Mouse (Mus musculus) CH12.LX (cell line): ENCODE results near the gene Kiss1r. TPM values are rescaled to one million over a fixed set of nuclear protein-coding genes. Genes with fewer than 3 reads are reported as not detected.

Experiments used
- DNase-seq: peaks from one replicate; pipeline ENCODE4 v3.0.0-alpha.2; 2013; ENCODE audit errors: extremely low read depth
- H3K27ac ChIP-seq: 2 replicates; pipeline ENCODE4 v1.5.1; 2012; ENCODE audit warnings: low read depth, mild to moderate bottlenecking, control low read depth, moderate library complexity; ENCODE audit not compliant: insufficient read depth
- H3K27me3 ChIP-seq: replicated peaks from 2 replicates; pipeline ENCODE3; 2012; ENCODE audit warnings: inconsistent platforms
- H3K36me3 ChIP-seq, 2 experiments: replicated peaks in 1 of 2; 2 replicates each; pipeline versions ENCODE3 to v1.6.1; 2012; ENCODE audit warnings: inconsistent platforms in 1 of 2, low read length in 1 of 2, mild to moderate bottlenecking in 1 of 2, mixed read lengths in 1 of 2, moderate library complexity in 1 of 2; ENCODE audit not compliant: control insufficient read depth in 1 of 2, insufficient read depth in 1 of 2
- H3K4me1 ChIP-seq, 2 experiments: 2 replicates each; pipeline ENCODE4 v1.6.1; 2012; ENCODE audit warnings: inconsistent platforms in 1 of 2, moderate library complexity in 1 of 2; ENCODE audit not compliant: insufficient read depth in 2 of 2, control insufficient read depth in 1 of 2
- H3K4me2 ChIP-seq: 2 replicates; pipeline ENCODE4 v1.6.1; 2012; ENCODE audit warnings: low read depth, mild to moderate bottlenecking, control low read depth; ENCODE audit not compliant: poor library complexity, insufficient read depth, severe bottlenecking
- H3K4me3 ChIP-seq, 3 experiments: fragments of 150-350 bp in 1 of 3; sonication (generic) in 1 of 3; replicated peaks in 1 of 3; 2 replicates each; pipeline versions ENCODE3 to v1.5.1; 2011 to 2012; ENCODE audit warnings: low read depth in 2 of 3, low read length in 2 of 3, mild to moderate bottlenecking in 2 of 3, moderate library complexity in 2 of 3, control low read depth in 1 of 3, improper control_type of control experiment in 1 of 3, inconsistent platforms in 1 of 3, mixed read lengths in 1 of 3; ENCODE audit not compliant: poor library complexity in 1 of 3
- H3K79me2 ChIP-seq: replicated peaks from 2 replicates; pipeline ENCODE4 v1.6.1; 2012; ENCODE audit warnings: mild to moderate bottlenecking, moderate library complexity; ENCODE audit not compliant: control insufficient read depth, poor library complexity, insufficient read depth, severe bottlenecking; ENCODE audit errors: extremely low read depth
- H3K9ac ChIP-seq: 2 replicates; pipeline ENCODE4 v1.6.1; 2012; ENCODE audit warnings: low read depth, mild to moderate bottlenecking, control low read depth, moderate library complexity; ENCODE audit not compliant: insufficient read depth
- H3K9me3 ChIP-seq: replicated peaks from 2 replicates; pipeline ENCODE3; 2012; ENCODE audit warnings: low read length, inconsistent platforms, mixed read lengths
- CHD2 ChIP-seq: IDR thresholded peaks from 2 replicates; pipeline ENCODE4 v1.6.1; 2011; ENCODE audit warnings: low read length, improper control_type of control experiment
- CTCF ChIP-seq, 2 experiments: IDR thresholded peaks in 1 of 2; conservative IDR thresholded peaks in 1 of 2; 2 replicates each; pipeline ENCODE4 v1.5.1; 2011 to 2012; ENCODE audit warnings: low read depth in 2 of 2, low read length in 2 of 2, improper control_type of control experiment in 1 of 2, inconsistent platforms in 1 of 2, mild to moderate bottlenecking in 1 of 2, moderate library complexity in 1 of 2
- E2F4 ChIP-seq: IDR thresholded peaks from 2 replicates; pipeline ENCODE4 v1.6.1; 2011; ENCODE audit warnings: low read depth, low read length, improper control_type of control experiment; ENCODE audit not compliant: insufficient replicate concordance
- ELF1 ChIP-seq: IDR thresholded peaks from 2 replicates; pipeline ENCODE4 v1.6.1; 2014; ENCODE audit warnings: low read depth, mild to moderate bottlenecking, inconsistent platforms, low read length, improper control_type of control experiment
- EP300 ChIP-seq: IDR thresholded peaks from 2 replicates; pipeline ENCODE4 v1.6.1; 2011; ENCODE audit warnings: low read length, improper control_type of control experiment
- ETS1 ChIP-seq: conservative IDR thresholded peaks from 2 replicates; pipeline ENCODE4 v1.6.1; 2012; ENCODE audit warnings: low read depth, mild to moderate bottlenecking, inconsistent platforms, low read length, improper control_type of control experiment, moderate library complexity
- GABPA ChIP-seq: IDR thresholded peaks from 2 replicates; pipeline ENCODE4 v1.6.1; 2012; ENCODE audit warnings: low read depth, low read length, improper control_type of control experiment, inconsistent platforms; ENCODE audit not compliant: insufficient replicate concordance
- IRF4 ChIP-seq: IDR thresholded peaks from 2 replicates; pipeline ENCODE4 v1.6.1; 2014; ENCODE audit warnings: low read depth, mild to moderate bottlenecking, inconsistent platforms, low read length, improper control_type of control experiment
- JUN ChIP-seq: IDR thresholded peaks from 2 replicates; pipeline ENCODE4 v1.6.1; 2011; ENCODE audit warnings: low read depth, mild to moderate bottlenecking, low read length, improper control_type of control experiment, moderate library complexity; ENCODE audit not compliant: insufficient read depth
- MAFK ChIP-seq: IDR thresholded peaks from 2 replicates; pipeline ENCODE4 v1.6.1; 2011; ENCODE audit warnings: low read length, improper control_type of control experiment; ENCODE audit not compliant: insufficient replicate concordance
- MAX ChIP-seq: IDR thresholded peaks from 2 replicates; pipeline ENCODE4 v1.6.1; 2011; ENCODE audit warnings: low read length, improper control_type of control experiment
- MAZ ChIP-seq: IDR thresholded peaks from 2 replicates; pipeline ENCODE4 v1.6.1; 2012; ENCODE audit warnings: low read depth, mild to moderate bottlenecking, inconsistent platforms, low read length, improper control_type of control experiment, moderate library complexity
- MEF2A ChIP-seq: IDR thresholded peaks from 2 replicates; pipeline ENCODE4 v1.6.1; 2014; ENCODE audit warnings: low read depth, mild to moderate bottlenecking, inconsistent platforms, low read length, improper control_type of control experiment, borderline replicate concordance
- MYC ChIP-seq: IDR thresholded peaks from 2 replicates; pipeline ENCODE4 v1.6.1; 2011; ENCODE audit warnings: low read depth, mild to moderate bottlenecking, improper control_type of control experiment, low read length
- PAX5 ChIP-seq: IDR thresholded peaks from 2 replicates; pipeline ENCODE4 v1.6.1; 2012; ENCODE audit warnings: low read length, inconsistent platforms, mixed read lengths
- POLR2AphosphoS2 ChIP-seq: IDR thresholded peaks from 2 replicates; pipeline ENCODE4 v1.6.1; 2011; ENCODE audit warnings: low read depth, low read length, improper control_type of control experiment
- RCOR1 ChIP-seq: conservative IDR thresholded peaks from 2 replicates; pipeline ENCODE4 v1.6.1; 2012; ENCODE audit warnings: low read depth, mild to moderate bottlenecking, inconsistent platforms, low read length, improper control_type of control experiment
- SIN3A ChIP-seq: IDR thresholded peaks from 2 replicates; pipeline ENCODE4 v1.6.1; 2012; ENCODE audit warnings: low read length, improper control_type of control experiment, inconsistent platforms
- SMC3 ChIP-seq: IDR thresholded peaks from 2 replicates; pipeline ENCODE4 v1.6.1; 2011; ENCODE audit warnings: low read depth, low read length, improper control_type of control experiment
- TCF12 ChIP-seq: IDR thresholded peaks from 2 replicates; pipeline ENCODE4 v1.6.1; 2014; ENCODE audit warnings: low read depth, mild to moderate bottlenecking, inconsistent platforms, low read length, improper control_type of control experiment
- USF1 ChIP-seq: IDR thresholded peaks from 2 replicates; pipeline ENCODE4 v1.6.1; 2014; ENCODE audit warnings: low read depth, mild to moderate bottlenecking, inconsistent platforms, low read length, improper control_type of control experiment
- USF2 ChIP-seq: conservative IDR thresholded peaks from 2 replicates; pipeline ENCODE4 v1.6.1; 2011; ENCODE audit warnings: low read depth, low read length, improper control_type of control experiment
- ZKSCAN1 ChIP-seq: IDR thresholded peaks from 2 replicates; pipeline ENCODE4 v1.6.1; 2012; ENCODE audit warnings: low read depth, inconsistent platforms, low read length, improper control_type of control experiment, borderline replicate concordance
- ZMIZ1 ChIP-seq: IDR thresholded peaks from 2 replicates; pipeline ENCODE4 v1.6.1; 2012; ENCODE audit warnings: low read depth, mild to moderate bottlenecking, inconsistent platforms, low read length, improper control_type of control experiment
- dilution Hi-C: fragments of 300-500 bp; cut with MboI; formaldehyde crosslinking; loops from 2 replicates; pipeline ENCODE4 v1.14.3; 2020; ENCODE audit warnings: low sequenced_read_pairs; ENCODE audit not compliant: extremely low pct_unique_long_range_greater_than_20kb, extremely low pct_ligation_motif_present
- in situ Hi-C: fragments of 300-500 bp; cut with MboI; formaldehyde crosslinking; loops from 3 replicates; pipeline ENCODE4 v1.14.3; 2019; ENCODE audit warnings: low sequenced_read_pairs, low pct_ligation_motif_present, low pct_unique_long_range_greater_than_20kb, mixed read lengths
- polyA plus RNA-seq: library from polyadenylated mRNA; unstranded; fragments of >175 nt; gene quantifications from 2 replicates; pipeline ENCODE4 v1.2.1, GENCODE M21; 2012; ENCODE audit warnings: low read depth; ENCODE audit not compliant: insufficient read length
- total RNA-seq, 2 experiments: library from RNA; depleted of rRNA; stranded (reverse); fragments of 300-350 nt in 1 of 2; fragments of >200 nt in 1 of 2; gene quantifications; 2 replicates each; pipeline ENCODE4 v1.2.3; 2012 to 2014

Gene Kiss1r
- total and polyA plus RNA-seq, 3 experiments = 0.17 to 0.76 (median 0.24) TPM

- peak; percentile 45 for DNase-seq
- Histone ChIP-seq H3K4me3 (no peak overlapping the region), H3K4me1 (peaks cover 62 to 97% of the 10 kb centered on the region in 2 experiments), H3K9ac (no peak overlapping the region), H3K27ac (peak overlapping the region; percentile 89), H3K79me2 (peaks cover 75% of the 10 kb centered on the region), H3K36me3 (peaks cover 44 to 85% of the 10 kb centered on the region in 2 experiments), H3K27me3 (no peaks in the 10 kb centered on the region), H3K9me3 (no peaks in the 10 kb centered on the region), H3K4me2 (0 out of 2 replicates have a peak overlapping the region, but pooled peaks have one; percentile 5)
- in situ Hi-C loops (no loop called here), dilution Hi-C loops (no loop called here)
- TF ChIP-seq MYC (0 out of 2 replicates have a peak, but pooled peaks have one; percentile 32), GABPA (no peak), POLR2AphosphoS2 (peak; percentile 46; the same call in 1 of the 2 replicates), RCOR1 (peak; percentile 68; the same call in 1 of the 2 replicates), E2F4 (no peak), USF1 (no peak), IRF4 (peak; percentile 57; the same call in 1 of the 2 replicates), MAX (no peak), MEF2A (peak; percentile 55; the same call in 1 of the 2 replicates), ZMIZ1 (0 out of 2 replicates have a peak, but pooled peaks have one; percentile 25), MAFK (0 out of 2 replicates have a peak, but pooled peaks have one; percentile 9), ELF1 (no peak), ZKSCAN1 (no peak), TCF12 (peak; percentile 71), ETS1 (peak; percentile 49; the same call in 1 of the 2 replicates), MAZ (0 out of 2 replicates have a peak, but pooled peaks have one; percentile 51), CHD2 (peak; percentile 75; the same call in 1 of the 2 replicates), SIN3A (peak; percentile 48), CTCF (conservative IDR thresholded peaks at IDR 0.05 in 1 of 2, IDR thresholded peaks at IDR 0.05 in 1 of 2; ENCODE audit: low read depth in 2 of 2, low read length in 2 of 2) (no peak), EP300 (peak; percentile 60; the same call in 1 of the 2 replicates), PAX5 (no peak), JUN (no peak), SMC3 (no peak), USF2 (no peak)
Measured at GRCm38 (mm10) chr10:79942988-79943387, 26.2 kb downstream of the Kiss1r start.
